Mouse (Mus musculus) liver, embryonic 14.5 days (tissue): ENCODE data around the gene Nme8.

Experiments used
- CTCF ChIP-seq: IDR thresholded peaks from 2 replicates; pipeline ENCODE4 v1.5.1; 2016; ENCODE audit warnings: antibody characterized with exemption, low read depth, control low read depth
- EP300 ChIP-seq: IDR thresholded peaks from 2 replicates; pipeline ENCODE4 v1.6.1; 2016; ENCODE audit warnings: antibody characterized with exemption, low read depth

- TF ChIP-seq CTCF: no peak
- no peak for TF ChIP-seq EP300
These were observed 85.2 kb downstream of the Nme8 start for GRCm38 (mm10) chr13:19612348-19612747.
